Mouse (Mus musculus) kidney, embryonic 15.5 days (tissue): ENCODE results near the gene Dcaf8. TPM values are rescaled to one million over a fixed set of nuclear protein-coding genes. Genes with fewer than 3 reads are reported as not detected.

Experiments
- ATAC-seq: fragments of 200-750 bp; cut with Nextera tagmentation; replicated peaks from 2 replicates; pipeline ENCODE4 v1.8.0; 2017; ENCODE audit warnings: moderate TSS enrichment; ENCODE audit not compliant: low FRiP score
- H3K27ac ChIP-seq: fragments of 300-500 bp; sonication (generic); 2 replicates; pipeline ENCODE4 v1.5.1; 2015; ENCODE audit warnings: mild to moderate bottlenecking, inconsistent platforms
- H3K27me3 ChIP-seq: fragments of 300-500 bp; sonication (generic); 2 replicates; pipeline ENCODE4 v1.6.1; 2015; ENCODE audit warnings: inconsistent platforms
- H3K36me3 ChIP-seq: fragments of 300-500 bp; sonication (generic); 2 replicates; pipeline ENCODE4 v1.6.1; 2015; ENCODE audit warnings: inconsistent platforms
- H3K4me1 ChIP-seq: fragments of 300-500 bp; sonication (generic); 2 replicates; pipeline ENCODE4 v1.6.1; 2015; ENCODE audit warnings: inconsistent platforms
- H3K4me2 ChIP-seq: fragments of 300-500 bp; sonication (generic); 2 replicates; pipeline ENCODE4 v1.6.1; 2015; ENCODE audit warnings: moderate library complexity, mild to moderate bottlenecking, inconsistent platforms
- H3K4me3 ChIP-seq: fragments of 300-500 bp; sonication (generic); replicated peaks from 2 replicates; pipeline ENCODE4 v1.5.1; 2015; ENCODE audit warnings: mild to moderate bottlenecking, inconsistent platforms
- H3K9ac ChIP-seq: fragments of 300-500 bp; sonication (generic); 2 replicates; pipeline ENCODE4 v1.6.1; 2015; ENCODE audit warnings: mild to moderate bottlenecking, inconsistent platforms
- H3K9me3 ChIP-seq: fragments of 300-500 bp; sonication (generic); replicated peaks from 2 replicates; pipeline ENCODE4 v1.6.1; 2016; ENCODE audit warnings: inconsistent platforms
- WGBS: fragments of 180-500 bp; shearing (Covaris S2); methylation state at CpG from one replicate; pipeline ENCODE4 v1.1.7; 2015; ENCODE audit warnings: mixed read lengths; 5-methylcytosine and 5-hydroxymethylcytosine counted together
- polyA plus RNA-seq: library from polyadenylated mRNA; unstranded; fragments of >200 nt; fragmentation: Nextera tagmentation; extraction: Ambion mirVana; gene quantifications from 2 replicates; pipeline ENCODE4 v1.2.1, GENCODE M21; 2015

Dcaf8 gene
- polyA plus RNA-seq, result 125 and 132 TPM in 2 replicates

- peak; percentile 99 for ATAC-seq
- peaks cover 19% of the 10 kb centered on the region for H3K4me1 ChIP-seq
- peak within 1 kb of the TSS; percentile 63 for H3K4me2 ChIP-seq
- H3K27me3 ChIP-seq, result no peaks in the 10 kb centered on the region
- peak within 1 kb of the TSS; percentile 79 for H3K4me3 ChIP-seq
- peak within 1 kb of the TSS; percentile 91 for H3K9ac ChIP-seq
- H3K36me3 ChIP-seq, result peaks cover 29% of the 10 kb centered on the region
- H3K27ac ChIP-seq, result peak within 1 kb of the TSS; percentile 97
- under 1% methylated on average over 41 of the region's 42 CpGs for WGBS
- H3K9me3 ChIP-seq, result no peaks in the 10 kb centered on the region
Observed at GRCm38 (mm10) chr1:172147835-172148278, at the start of gene Dcaf8. Dcaf8 (plus strand) TSS chr1:172148084.

- H3K9ac ChIP-seq, result no peak overlapping the region
- no peak for ATAC-seq
- 77% methylated on average over 6 of the region's 6 CpGs for WGBS
- no peaks in the 10 kb centered on the region for H3K9me3 ChIP-seq
- no peaks in the 10 kb centered on the region for H3K4me1 ChIP-seq
- no peak overlapping the region for H3K27ac ChIP-seq
- no peak overlapping the region for H3K4me3 ChIP-seq
- peaks cover 91% of the 10 kb centered on the region for H3K36me3 ChIP-seq
- H3K27me3 ChIP-seq, result no peaks in the 10 kb centered on the region
- no peak overlapping the region for H3K4me2 ChIP-seq
Observed at GRCm38 (mm10) chr1:172099325-172100033, 48.4 kb upstream of the Dcaf8 start.

- peaks cover 94% of the 10 kb centered on the region for H3K36me3 ChIP-seq
- H3K9me3 ChIP-seq, result no peaks in the 10 kb centered on the region
- 90% methylated on average over 4 of the region's 4 CpGs for WGBS
- no peak overlapping the region for H3K27ac ChIP-seq
- no peak overlapping the region for H3K9ac ChIP-seq
- ATAC-seq, result no peak
- H3K27me3 ChIP-seq, result no peaks in the 10 kb centered on the region
- no peaks in the 10 kb centered on the region for H3K4me1 ChIP-seq
- H3K4me2 ChIP-seq, result no peak overlapping the region
- H3K4me3 ChIP-seq, result no peak overlapping the region
Observed at GRCm38 (mm10) chr1:172103619-172104018, 44.3 kb upstream of the Dcaf8 start.

GRCm38 (mm10) chr1:172105101-172105500 lies 42.8 kb upstream of the Dcaf8 start:
- no peak for ATAC-seq

GRCm38 (mm10) chr1:172107777-172108477 lies 40.0 kb upstream of the Dcaf8 start:
- Histone ChIP-seq H3K4me2 (no peak overlapping the region), H3K27me3 (no peaks in the 10 kb centered on the region), H3K9ac (no peak overlapping the region), H3K27ac (no peak overlapping the region), H3K36me3 (peaks cover 99% of the 10 kb centered on the region), H3K9me3 (no peaks in the 10 kb centered on the region), H3K4me3 (no peak overlapping the region), H3K4me1 (no peaks in the 10 kb centered on the region)
- no peak for ATAC-seq
- WGBS, result 80% methylated on average over 10 of the region's 10 CpGs

More at GRCm38 (mm10) chr1:172105101-172105500, 42.8 kb upstream of the Dcaf8 start:
- H3K36me3 ChIP-seq, result peaks cover 97% of the 10 kb centered on the region
- no peak overlapping the region for H3K9ac ChIP-seq
- H3K27ac ChIP-seq, result no peak overlapping the region
- WGBS, result 71% methylated on average over 11 of the region's 11 CpGs
- no peak overlapping the region for H3K4me2 ChIP-seq
- H3K27me3 ChIP-seq, result no peaks in the 10 kb centered on the region
- H3K4me3 ChIP-seq, result no peak overlapping the region
- H3K9me3 ChIP-seq, result no peaks in the 10 kb centered on the region
- no peaks in the 10 kb centered on the region for H3K4me1 ChIP-seq

GRCm38 (mm10) chr1:172116948-172117347 lies 30.9 kb upstream of the Dcaf8 start:
- no peak overlapping the region for H3K9ac ChIP-seq
- no peaks in the 10 kb centered on the region for H3K4me1 ChIP-seq
- H3K27me3 ChIP-seq, result no peaks in the 10 kb centered on the region
- H3K36me3 ChIP-seq, result peaks cover 99% of the 10 kb centered on the region
- no peaks in the 10 kb centered on the region for H3K9me3 ChIP-seq
- H3K4me2 ChIP-seq, result no peak overlapping the region
- WGBS, result 93% methylated on average over 5 of the region's 5 CpGs
- H3K27ac ChIP-seq, result no peak overlapping the region
- ATAC-seq, result no peak
- no peak overlapping the region for H3K4me3 ChIP-seq

GRCm38 (mm10) chr1:172119100-172119499 lies 28.8 kb upstream of the Dcaf8 start:
- Histone ChIP-seq H3K4me1 (no peaks in the 10 kb centered on the region), H3K9me3 (no peaks in the 10 kb centered on the region), H3K36me3 (peaks cover 98% of the 10 kb centered on the region), H3K4me2 (no peak overlapping the region), H3K27ac (no peak overlapping the region), H3K9ac (no peak overlapping the region), H3K27me3 (no peaks in the 10 kb centered on the region), H3K4me3 (no peak overlapping the region)
- ATAC-seq, result no peak
- 84% methylated on average over 6 of the region's 6 CpGs for WGBS

- Histone ChIP-seq H3K27me3 (no peaks in the 10 kb centered on the region), H3K36me3 (peaks cover 92% of the 10 kb centered on the region), H3K4me2 (no peak overlapping the region), H3K4me3 (no peak overlapping the region), H3K4me1 (no peaks in the 10 kb centered on the region), H3K9me3 (no peaks in the 10 kb centered on the region), H3K27ac (no peak overlapping the region), H3K9ac (no peak overlapping the region)
- 62% methylated on average over 3 of the region's 3 CpGs for WGBS
- ATAC-seq, result no peak; the same call in 1 of the 2 replicates
Observed at GRCm38 (mm10) chr1:172119720-172120119, 28.2 kb upstream of the Dcaf8 start.

GRCm38 (mm10) chr1:172122671-172123070 lies 25.2 kb upstream of the Dcaf8 start:
- Histone ChIP-seq H3K36me3 (peaks cover 63% of the 10 kb centered on the region), H3K4me2 (no peak overlapping the region), H3K4me3 (no peak overlapping the region), H3K27ac (no peak overlapping the region), H3K27me3 (no peaks in the 10 kb centered on the region), H3K9ac (no peak overlapping the region), H3K9me3 (no peaks in the 10 kb centered on the region), H3K4me1 (peaks cover 10% of the 10 kb centered on the region)
- WGBS, result 73% methylated on average over 2 of the region's 2 CpGs
- ATAC-seq, result no peak

- no peaks in the 10 kb centered on the region for H3K27me3 ChIP-seq
- peaks cover 16% of the 10 kb centered on the region for H3K4me1 ChIP-seq
- H3K36me3 ChIP-seq, result peaks cover 58% of the 10 kb centered on the region
- H3K9ac ChIP-seq, result no peak overlapping the region
- WGBS, result 76% methylated on average over 6 of the region's 6 CpGs
- ATAC-seq, result no peak
- H3K27ac ChIP-seq, result no peak overlapping the region
- no peaks in the 10 kb centered on the region for H3K9me3 ChIP-seq
- no peak overlapping the region for H3K4me3 ChIP-seq
- no peak overlapping the region for H3K4me2 ChIP-seq
Observed at GRCm38 (mm10) chr1:172124572-172124971, 23.3 kb upstream of the Dcaf8 start.

- Histone ChIP-seq H3K4me1 (peaks cover 16% of the 10 kb centered on the region), H3K27me3 (no peaks in the 10 kb centered on the region), H3K4me3 (peak within 1 kb of the TSS; percentile 90), H3K9ac (peak within 1 kb of the TSS; percentile 88), H3K4me2 (peak within 1 kb of the TSS; percentile 85), H3K9me3 (no peaks in the 10 kb centered on the region), H3K36me3 (peaks cover 58% of the 10 kb centered on the region), H3K27ac (peak within 1 kb of the TSS; percentile 76)
- peak; percentile 96 for ATAC-seq
- 1% methylated on average over 42 of the region's 42 CpGs for WGBS
Observed at GRCm38 (mm10) chr1:172126376-172127347, 21.2 kb upstream of the Dcaf8 start, which contains the start of gene Pex19. Pex19 (plus strand) TSS chr1:172126755.
